Mouse (Mus musculus) inflammation-experienced regulatory T-cells, adult 6 months (primary cell): ENCODE data around the gene Neu2. TPM values are rescaled to one million over a fixed set of nuclear protein-coding genes. Genes with fewer than 3 reads are reported as not detected.

Experiments
- polyA plus RNA-seq, 3 experiments: library from polyadenylated mRNA; unstranded; fragments of 100-300 nt; shearing (Covaris generic); gene quantifications; one replicate each; pipeline ENCODE4 v1.2.1; 2017

Neu2 gene
- polyA plus RNA-seq, 3 experiments from 2014 or later: not detected

Other genes with a start within 250 kb of the Neu2 start
- gene Efhd1, start 245.5 kb upstream of the Neu2 start, polyA plus RNA-seq: not detected
- 10 to 100 TPM; 44.7 to 78.2 (median 51.4) TPM for gene Gigyf2, start 182.9 kb upstream of the Neu2 start, polyA plus RNA-seq
- 1 to 10 TPM in 2 of 3 experiments, not detected in 1; 1.1 to 1.8 TPM for gene Kcnj13, start 115.2 kb upstream of the Neu2 start, polyA plus RNA-seq
- gene Snorc, start 39.6 kb upstream of the Neu2 start, polyA plus RNA-seq: not detected
- gene Ngef, start 64.0 kb downstream of the Neu2 start, polyA plus RNA-seq: not detected
- 100 to 1,000 TPM; 124 to 158 (median 135) TPM for gene Inpp5d, start 110.4 kb downstream of the Neu2 start, polyA plus RNA-seq
- 10 to 100 TPM; 12.6 to 23.9 (median 21.1) TPM for gene Atg16l1, start 246.0 kb downstream of the Neu2 start, polyA plus RNA-seq